Mouse (Mus musculus) heart, adult 2 months (tissue): Measurements from ENCODE around the gene Grin2b.

Experiments
- CTCF ChIP-seq: fragments of 200-600 bp; IDR thresholded peaks from 2 replicates; pipeline ENCODE4 v1.8.1; 2022; ENCODE audit warnings: antibody characterized with exemption, mild to moderate bottlenecking, moderate library complexity
- POLR2A ChIP-seq: fragments of 200-500 bp; IDR thresholded peaks from 2 replicates; pipeline ENCODE4 v1.6.1; 2011; ENCODE audit warnings: mild to moderate bottlenecking, low read depth, low read length, control low read depth; ENCODE audit not compliant: insufficient read depth

DNA sequence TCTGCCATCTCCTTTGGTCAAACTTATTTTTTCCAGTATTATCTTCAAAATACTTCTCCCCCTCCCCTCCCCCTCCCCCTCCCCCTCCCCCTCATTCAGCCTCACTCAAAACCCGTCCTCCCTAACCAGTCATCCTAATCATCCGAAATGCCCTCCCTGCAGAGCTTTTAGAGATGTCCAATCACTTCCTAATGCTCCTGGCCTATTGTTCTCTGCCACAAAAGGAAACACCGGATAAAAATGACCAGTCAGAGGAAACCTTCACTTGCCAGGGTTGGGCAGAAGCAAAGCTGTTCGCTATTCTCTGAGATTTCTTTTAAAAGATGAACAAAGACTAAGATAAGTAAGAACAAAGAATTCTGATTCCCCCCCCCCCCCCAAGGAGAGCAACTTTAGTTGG, 458.4 kb downstream of the Grin2b start:
- TF ChIP-seq CTCF (no peak), POLR2A (no peak)
